Mouse (Mus musculus) midbrain, embryonic 12.5 days (tissue): Measurements from ENCODE around the gene Ptpro. TPM values are rescaled to one million over a fixed set of nuclear protein-coding genes. Genes with fewer than 3 reads are reported as not detected.

Source experiments
- ATAC-seq: fragments of 200-750 bp; cut with Nextera tagmentation; 2 replicates; pipeline ENCODE4 v1.8.0; 2017; ENCODE audit warnings: low read depth, moderate TSS enrichment, moderate library complexity; ENCODE audit not compliant: low FRiP score
- H3K27ac ChIP-seq: fragments of 300-500 bp; sonication (generic); replicated peaks from 2 replicates; pipeline ENCODE4 v1.5.1; 2016; ENCODE audit warnings: mild to moderate bottlenecking
- H3K27me3 ChIP-seq: fragments of 300-500 bp; sonication (generic); 2 replicates; pipeline ENCODE4 v1.6.1; 2016; ENCODE audit warnings: mild to moderate bottlenecking
- H3K36me3 ChIP-seq: fragments of 300-500 bp; sonication (generic); 2 replicates; pipeline ENCODE4 v1.6.1; 2016
- H3K4me1 ChIP-seq: fragments of 300-500 bp; sonication (generic); 2 replicates; pipeline ENCODE4 v1.6.1; 2016
- H3K4me2 ChIP-seq: fragments of 300-500 bp; sonication (generic); replicated peaks from 2 replicates; pipeline ENCODE4 v1.6.1; 2016; ENCODE audit warnings: mild to moderate bottlenecking, moderate library complexity
- H3K4me3 ChIP-seq: fragments of 300-500 bp; sonication (generic); 2 replicates; pipeline ENCODE4 v1.5.1; 2016; ENCODE audit warnings: mild to moderate bottlenecking
- H3K9ac ChIP-seq: fragments of 300-500 bp; sonication (generic); replicated peaks from 2 replicates; pipeline ENCODE4 v1.6.1; 2016; ENCODE audit warnings: mild to moderate bottlenecking, moderate library complexity
- H3K9me3 ChIP-seq: fragments of 300-500 bp; sonication (generic); 2 replicates; pipeline ENCODE4 v1.6.1; 2016; ENCODE audit warnings: mild to moderate bottlenecking
- WGBS: fragments of 180-500 bp; shearing (Covaris S2); methylation state at CpG from one replicate; pipeline ENCODE4 v1.1.7; 2016; 5-methylcytosine and 5-hydroxymethylcytosine counted together
- polyA plus RNA-seq: library from polyadenylated mRNA; unstranded; fragments of >200 nt; fragmentation: Nextera tagmentation; extraction: Ambion mirVana; gene quantifications from 2 replicates; pipeline ENCODE4 v1.2.1, GENCODE M21; 2016

The Ptpro gene
- polyA plus RNA-seq, 1 experiment from 2014 or later: 30.7 TPM

GRCm38 (mm10) chr6:137506563-137506962 is 254.4 kb downstream of the Ptpro start:
- ATAC-seq: no peak
- Histone ChIP-seq H3K36me3 (no peaks in the 10 kb centered on the region), H3K9me3 (no peaks in the 10 kb centered on the region), H3K27ac (no peak overlapping the region), H3K4me1 (no peaks in the 10 kb centered on the region), H3K9ac (no peak overlapping the region), H3K4me2 (no peak overlapping the region), H3K27me3 (no peaks in the 10 kb centered on the region), H3K4me3 (no peak overlapping the region)
- whole genome bisulfite sequencing: 93% methylated on average over 7 of the region's 7 CpGs

GRCm38 (mm10) chr6:137508936-137509335 is 256.8 kb downstream of the Ptpro start:
- no peaks in the 10 kb centered on the region for H3K4me1 ChIP-seq
- 93% methylated on average over 19 of the region's 19 CpGs for WGBS
- no peak overlapping the region for H3K9ac ChIP-seq
- no peak overlapping the region for H3K4me3 ChIP-seq
- no peak for ATAC-seq
- no peaks in the 10 kb centered on the region for H3K36me3 ChIP-seq
- H3K9me3 ChIP-seq: no peaks in the 10 kb centered on the region
- H3K27ac ChIP-seq: no peak overlapping the region
- H3K27me3 ChIP-seq: no peaks in the 10 kb centered on the region
- no peak overlapping the region for H3K4me2 ChIP-seq

GRCm38 (mm10) chr6:137509341-137510045 is 257.4 kb downstream of the Ptpro start:
- Histone ChIP-seq H3K27ac (no peak overlapping the region), H3K9me3 (no peaks in the 10 kb centered on the region), H3K4me1 (no peaks in the 10 kb centered on the region), H3K4me3 (no peak overlapping the region), H3K36me3 (no peaks in the 10 kb centered on the region), H3K9ac (no peak overlapping the region), H3K4me2 (no peak overlapping the region), H3K27me3 (no peaks in the 10 kb centered on the region)
- WGBS: 84% methylated on average over 14 of the region's 14 CpGs
- no peak for ATAC-seq

GRCm38 (mm10) chr6:137512753-137513152 is 260.6 kb downstream of the Ptpro start:
- Histone ChIP-seq H3K36me3 (no peaks in the 10 kb centered on the region), H3K4me3 (no peak overlapping the region), H3K4me2 (no peak overlapping the region), H3K27ac (no peak overlapping the region), H3K4me1 (no peaks in the 10 kb centered on the region), H3K27me3 (no peaks in the 10 kb centered on the region), H3K9ac (no peak overlapping the region), H3K9me3 (no peaks in the 10 kb centered on the region)
- no peak for ATAC-seq
- 87% methylated on average over 5 of the region's 5 CpGs for WGBS

Other genes with a start within 250 kb of the Ptpro start
- 1.2 and 2.5 TPM in 2 replicates for gene Rerg, start 81.8 kb upstream of the Ptpro start, polyA plus RNA-seq